ENCODE assay signal across 9 mouse cellular contexts in genomic region chr19:53362967-53363366, GRCm38 (mm10). TPM values are rescaled to one million over a fixed set of nuclear protein-coding genes. Genes with fewer than 3 reads are reported as not detected.
DNase-seq lines count a peak whose midpoint lies in the region; ATAC-seq and TF ChIP-seq lines count a peak whose summit lies in the region.
"Had no signal": no experiment of that assay in that cellular context is flagged by ENCODE, and none has a peak within 500 bp of the region (broad histone marks: within the 10 kb centered on the region; RNA-seq: fewer than 3 reads in every experiment).

No protein-coding gene starts in this region.

- in situ Hi-C loops in ES-E14 (cut with MboI; ENCODE audit: low sequenced_read_pairs in 2 of 2, unreplicated experiment in 2 of 2) = loop anchor here in 1 of 2 experiments (10.0 kb wide), 1 partner anchor 118 kb away; no protein-coding TSS in a partner anchor

- no peaks in the 10 kb centered on the region for H3K27me3 ChIP-seq in kidney, embryonic 16.5 days (ENCODE audit: insufficient read depth, low read length)
- H3K27me3 ChIP-seq in forebrain, embryonic 15.5 days = no peaks in the 10 kb centered on the region
- no peaks in the 10 kb centered on the region for H3K27me3 ChIP-seq in forebrain, embryonic 16.5 days (replicated peaks; ENCODE audit: control insufficient read depth, insufficient read depth, low read length)
- H3K27me3 ChIP-seq: megakaryocyte, embryonic 14.5 days had no signal

- H3K4me3 ChIP-seq in kidney, embryonic 16.5 days (ENCODE audit: low read length) = no peak overlapping the region
- H3K4me3 ChIP-seq in ES-E14 (ENCODE audit: insufficient read depth in 1 of 2, low read depth in 1 of 2, low read length in 2 of 2, poor library complexity in 1 of 2, severe bottlenecking in 1 of 2) = no peak overlapping the region
- H3K4me3 ChIP-seq in forebrain, embryonic 15.5 days = no peak overlapping the region
- no peak overlapping the region for H3K4me3 ChIP-seq in forebrain, embryonic 16.5 days (replicated peaks; ENCODE audit: low read length)
- H3K4me3 ChIP-seq: megakaryocyte, embryonic 14.5 days had no signal

- peaks cover 20% of the 10 kb centered on the region for H3K4me1 ChIP-seq in kidney, embryonic 16.5 days (ENCODE audit: insufficient read depth, low read length)
- H3K4me1 ChIP-seq in ES-E14 (ENCODE audit: control insufficient read depth in 2 of 2, insufficient read depth in 2 of 2, low read length in 2 of 2, poor library complexity in 1 of 2) = no peaks in the 10 kb centered on the region
- peaks cover 47% of the 10 kb centered on the region for H3K4me1 ChIP-seq in forebrain, embryonic 15.5 days
- H3K4me1 ChIP-seq in forebrain, embryonic 16.5 days (replicated peaks; ENCODE audit: control insufficient read depth, insufficient read depth, low read length) = peaks cover 41% of the 10 kb centered on the region

- H3K36me3 ChIP-seq in kidney, embryonic 16.5 days (ENCODE audit: insufficient read depth, low read length) = peaks cover 7% of the 10 kb centered on the region; the same call in 1 of the 2 replicates
- no peaks in the 10 kb centered on the region for H3K36me3 ChIP-seq in ES-E14 (ENCODE audit: control insufficient read depth, insufficient read depth, low read length, poor library complexity, severe bottlenecking)
- no peaks in the 10 kb centered on the region for H3K36me3 ChIP-seq in forebrain, embryonic 15.5 days
- H3K36me3 ChIP-seq in forebrain, embryonic 16.5 days (ENCODE audit: control insufficient read depth, insufficient read depth) = no peaks in the 10 kb centered on the region

- peak; percentile 65 to 70 for DNase-seq in kidney, postnatal 4 days
- DNase-seq in ES-E14 (ENCODE audit: low read depth, low spot score) = peak; percentile 65
- peak; percentile 34 for DNase-seq in c-Kit-positive CD71-negative TER-119-negative erythroid progenitor cells, embryonic 14.5 days (ENCODE audit: low read depth)
- DNase-seq in lung, postnatal 14 days = peak; percentile 25
- no peak for DNase-seq in frontal cortex, postnatal 10 days (ENCODE audit: low spot score in 2 of 2)

- H3K27ac ChIP-seq in kidney, embryonic 16.5 days (ENCODE audit: low read length) = no peak overlapping the region
- no peak overlapping the region for H3K27ac ChIP-seq in ES-E14 (ENCODE audit: insufficient read depth, low read depth, low read length, poor library complexity, severe bottlenecking)
- no peak overlapping the region for H3K27ac ChIP-seq in forebrain, embryonic 15.5 days (replicated peaks)
- no peak overlapping the region for H3K27ac ChIP-seq in forebrain, embryonic 16.5 days (ENCODE audit: low read length)

- no peaks in the 10 kb centered on the region for H3K9me3 ChIP-seq in kidney, embryonic 16.5 days (ENCODE audit: low read length)
- no peaks in the 10 kb centered on the region for H3K9me3 ChIP-seq in ES-E14 (ENCODE audit: control insufficient read depth, insufficient read depth, low read depth, low read length)
- H3K9me3 ChIP-seq in forebrain, embryonic 15.5 days = no peaks in the 10 kb centered on the region
- no peaks in the 10 kb centered on the region for H3K9me3 ChIP-seq in forebrain, embryonic 16.5 days (ENCODE audit: control insufficient read depth, low read length)
- H3K9me3 ChIP-seq: megakaryocyte, embryonic 14.5 days had no signal

- H3K9ac ChIP-seq in kidney, embryonic 16.5 days (replicated peaks; ENCODE audit: low read length) = no peak overlapping the region
- no peak overlapping the region for H3K9ac ChIP-seq in ES-E14 (ENCODE audit: insufficient read depth, low read depth, low read length, poor library complexity, severe bottlenecking)
- H3K9ac ChIP-seq in forebrain, embryonic 15.5 days (replicated peaks) = no peak overlapping the region
- H3K9ac ChIP-seq in forebrain, embryonic 16.5 days (replicated peaks; ENCODE audit: low read depth, low read length) = no peak overlapping the region

- no peak for ATAC-seq in kidney, embryonic 16.5 days (ENCODE audit: low FRiP score, low TSS enrichment)
- ATAC-seq in forebrain, embryonic 15.5 days (replicated peaks) = no peak
- no peak for ATAC-seq in forebrain, embryonic 16.5 days

- 47% methylated on average over 2 of the region's 2 CpGs for WGBS in kidney, embryonic 16.5 days
- 49% methylated on average over 2 of the region's 2 CpGs for WGBS in forebrain, embryonic 15.5 days
- 45% methylated on average over 2 of the region's 2 CpGs for WGBS in forebrain, embryonic 16.5 days

- no peak overlapping the region for H3K4me2 ChIP-seq in kidney, embryonic 16.5 days (replicated peaks; ENCODE audit: low read depth, low read length)
- H3K4me2 ChIP-seq in forebrain, embryonic 15.5 days (replicated peaks) = no peak overlapping the region
- H3K4me2 ChIP-seq in forebrain, embryonic 16.5 days (ENCODE audit: low read length) = no peak overlapping the region

TF ChIP-seq in ES-E14, 5 proteins besides CTCF, POLR2A, EP300 and RAD21:
- TF ChIP-seq ZNF384 (IDR thresholded peaks at IDR 0.05; ENCODE audit: low read depth, low read length) = no peak
- TF ChIP-seq ZC3H11A (IDR thresholded peaks at IDR 0.05; ENCODE audit: borderline replicate concordance, low read depth, low read length) = peak; percentile 56; the same call in 1 of the 2 replicates

RNA-seq across cellular contexts. Expression of gene Gm10197, which starts 8.6 kb away (rescaled TPM):
- not detected in 2 replicates for polyA plus RNA-seq in kidney, embryonic 16.5 days (2015; fragmentation: Nextera tagmentation; extraction: Ambion mirVana)
- not detected in 2 replicates for total RNA-seq in ES-E14 (2012; rRNA removed)
- not detected in 2 replicates for polyA plus RNA-seq in forebrain, embryonic 15.5 days (2015; fragmentation: Nextera tagmentation; extraction: Ambion mirVana)
- polyA plus RNA-seq in forebrain, embryonic 16.5 days (2015; fragmentation: Nextera tagmentation; extraction: Ambion mirVana) = not detected in 2 replicates

RNA-seq across cellular contexts. Expression of gene Smndc1, which starts 27.4 kb away (rescaled TPM):
- polyA plus RNA-seq in kidney, embryonic 16.5 days (2015; fragmentation: Nextera tagmentation; extraction: Ambion mirVana) = 39.1 and 40.1 TPM in 2 replicates
- total RNA-seq in ES-E14 (2012; rRNA removed) = 32.6 and 37.4 TPM in 2 replicates
- 41.0 and 42.3 TPM in 2 replicates for polyA plus RNA-seq in forebrain, embryonic 15.5 days (2015; fragmentation: Nextera tagmentation; extraction: Ambion mirVana)
- 33.2 and 39.6 TPM in 2 replicates for polyA plus RNA-seq in forebrain, embryonic 16.5 days (2015; fragmentation: Nextera tagmentation; extraction: Ambion mirVana)

RNA-seq across cellular contexts. Expression of gene Mxi1, which starts 52.6 kb away (rescaled TPM):
- polyA plus RNA-seq in kidney, embryonic 16.5 days (2015; fragmentation: Nextera tagmentation; extraction: Ambion mirVana) = 19.2 and 32.1 TPM in 2 replicates
- total RNA-seq in ES-E14 (2012; rRNA removed) = 20.1 and 28.5 TPM in 2 replicates
- 62.0 and 68.4 TPM in 2 replicates for polyA plus RNA-seq in forebrain, embryonic 15.5 days (2015; fragmentation: Nextera tagmentation; extraction: Ambion mirVana)
- 46.7 and 61.4 TPM in 2 replicates for polyA plus RNA-seq in forebrain, embryonic 16.5 days (2015; fragmentation: Nextera tagmentation; extraction: Ambion mirVana)

Comparison
In these comparisons a context has a peak if more than half of its experiments do, and no peak if none do; other contexts are left out.
1. DNase-seq: peak in kidney, postnatal 4 days (2 of 2), ES-E14 (single experiment), c-Kit-positive CD71-negative TER-119-negative erythroid progenitor cells, embryonic 14.5 days (single experiment) and lung, postnatal 14 days (single experiment); none in frontal cortex, postnatal 10 days (0 of 2).